Mouse (Mus musculus): Measurements from ENCODE around the gene Tmtc3. TPM values are rescaled to one million over a fixed set of nuclear protein-coding genes. Genes with fewer than 3 reads are reported as not detected.
"Not testable (repeated sequence)": the region's sequence is repeated elsewhere in the genome, so short reads cannot be mapped to it uniquely, and the experiment has no call there.

The Tmtc3 gene
- polyA plus RNA-seq, 1 experiment from 2014 or later = 4.9 TPM

DNA sequence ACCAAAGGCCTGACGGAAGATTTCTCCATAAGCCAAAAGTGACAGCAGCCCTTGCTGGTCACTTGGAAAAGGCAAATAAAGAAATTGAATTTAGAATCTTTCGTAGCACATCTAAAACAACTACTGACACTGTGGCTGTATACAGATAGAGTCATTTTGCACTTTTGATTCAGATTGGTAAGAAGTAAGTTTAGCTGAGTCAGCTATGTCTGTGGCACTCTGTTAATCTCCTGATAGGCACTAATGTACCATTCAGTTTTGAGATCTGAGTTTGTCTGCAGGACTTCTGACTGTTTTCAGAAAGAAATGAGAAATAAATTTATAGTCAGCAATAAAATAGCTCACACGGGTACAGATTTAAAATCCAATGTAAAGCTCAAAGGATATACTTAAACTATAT lies 7.6 kb downstream of the Tmtc3 start:
- Histone ChIP-seq H3K9ac (ENCODE audit: low read depth, low read length) (no peak overlapping the region), H3K9me3 (replicated peaks; ENCODE audit: control insufficient read depth, low read length) (no peaks in the 10 kb centered on the region), H3K36me3 (ENCODE audit: control insufficient read depth, insufficient read depth) (peaks cover 11% of the 10 kb centered on the region), H3K4me1 (ENCODE audit: control insufficient read depth, low read depth, low read length) (no peaks in the 10 kb centered on the region), H3K4me3 (ENCODE audit: low read depth, low read length) (no peak overlapping the region), H3K4me2 (ENCODE audit: low read depth, low read length) (no peak overlapping the region), H3K27me3 (ENCODE audit: control insufficient read depth, insufficient read depth, low read depth, low read length) (no peaks in the 10 kb centered on the region), H3K27ac (ENCODE audit: low read length) (no peak overlapping the region)
- ATAC-seq (ENCODE audit: low read depth) = no peak
- WGBS (ENCODE audit: insufficient replicate concordance) = 76% methylated on average over 3 of the region's 3 CpGs

DNA sequence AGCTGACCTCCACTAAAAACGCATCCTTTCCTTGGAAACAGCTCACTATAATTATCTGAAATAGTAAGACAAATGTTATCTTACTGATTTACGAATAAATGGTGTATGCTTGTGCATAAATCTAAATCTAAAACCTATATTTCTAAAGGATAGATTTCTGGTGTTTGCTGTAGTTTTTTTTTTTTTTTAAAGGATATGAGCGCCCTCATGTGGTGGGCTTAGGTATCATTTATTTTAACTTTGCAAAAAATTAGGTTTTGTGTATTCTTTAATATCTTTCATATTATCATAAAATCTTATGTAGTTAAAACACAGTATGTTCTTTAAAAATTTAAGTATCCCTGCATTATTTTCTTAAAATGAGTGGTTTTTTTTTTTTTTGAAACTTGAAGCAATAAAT lies 12.1 kb downstream of the Tmtc3 start:
- Histone ChIP-seq H3K4me1 (ENCODE audit: control insufficient read depth, low read depth, low read length) (no peaks in the 10 kb centered on the region), H3K9me3 (replicated peaks; ENCODE audit: control insufficient read depth, low read length) (no peaks in the 10 kb centered on the region), H3K9ac (ENCODE audit: low read depth, low read length) (no peak overlapping the region), H3K4me2 (ENCODE audit: low read depth, low read length) (no peak overlapping the region), H3K4me3 (ENCODE audit: low read depth, low read length) (no peak overlapping the region), H3K27ac (ENCODE audit: low read length) (no peak overlapping the region), H3K36me3 (ENCODE audit: control insufficient read depth, insufficient read depth) (peaks cover 17% of the 10 kb centered on the region), H3K27me3 (ENCODE audit: control insufficient read depth, insufficient read depth, low read depth, low read length) (no peaks in the 10 kb centered on the region)
- 43% methylated on average over 3 of the region's 3 CpGs for WGBS (ENCODE audit: insufficient replicate concordance)
- no peak for ATAC-seq (ENCODE audit: low read depth)

DNA sequence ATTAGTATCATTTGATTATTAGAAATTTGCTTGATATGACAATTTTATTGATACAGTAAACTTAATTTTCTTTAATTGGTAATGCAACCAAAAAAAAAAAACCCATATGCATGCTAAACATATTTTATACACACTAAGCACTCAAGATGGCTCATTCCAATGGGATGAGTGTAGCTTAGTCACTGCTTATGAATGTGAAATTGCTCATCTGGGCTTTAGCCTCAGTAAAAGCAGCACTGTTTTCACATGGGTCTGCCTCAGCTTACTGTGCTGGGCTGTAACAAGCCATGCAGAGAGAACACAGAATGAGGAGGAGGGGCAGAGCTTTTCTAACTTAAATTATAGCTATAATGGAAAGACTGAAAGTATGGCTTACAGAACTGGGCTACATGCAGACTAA lies 26.6 kb downstream of the Tmtc3 start:
- Histone ChIP-seq H3K36me3 (ENCODE audit: control insufficient read depth, insufficient read depth) (peaks cover 3% of the 10 kb centered on the region), H3K4me2 (ENCODE audit: low read depth, low read length) (no peak overlapping the region), H3K9me3 (replicated peaks; ENCODE audit: control insufficient read depth, low read length) (no peaks in the 10 kb centered on the region), H3K4me1 (ENCODE audit: control insufficient read depth, low read depth, low read length) (no peaks in the 10 kb centered on the region), H3K27ac (ENCODE audit: low read length) (no peak overlapping the region), H3K27me3 (ENCODE audit: control insufficient read depth, insufficient read depth, low read depth, low read length) (no peaks in the 10 kb centered on the region), H3K9ac (ENCODE audit: low read depth, low read length) (no peak overlapping the region), H3K4me3 (ENCODE audit: low read depth, low read length) (no peak overlapping the region)
- ATAC-seq (ENCODE audit: low read depth) = no peak

DNA sequence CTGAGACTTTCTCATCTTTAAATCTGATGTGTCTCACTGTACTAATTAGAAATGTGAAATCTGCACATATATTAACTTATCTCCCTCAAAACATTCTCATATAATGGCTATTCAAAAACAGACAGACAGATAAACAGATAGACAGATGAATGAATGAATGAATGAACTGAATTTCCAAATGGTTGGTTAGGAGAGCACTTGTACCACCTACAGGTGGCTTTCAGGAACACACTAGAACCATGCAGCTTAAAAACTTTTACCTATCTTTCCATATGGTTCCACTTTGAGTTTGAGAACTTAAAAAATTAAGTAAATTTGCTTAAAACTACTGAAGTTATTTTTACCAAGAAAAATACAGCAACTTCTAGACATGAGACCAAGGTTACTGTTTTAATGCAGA lies 37.8 kb downstream of the Tmtc3 start:
- no peak for ATAC-seq (ENCODE audit: low read depth)
- H3K27ac ChIP-seq (ENCODE audit: low read length) = no peak overlapping the region
- H3K9me3 ChIP-seq (replicated peaks; ENCODE audit: control insufficient read depth, low read length) = no peaks in the 10 kb centered on the region
- H3K9ac ChIP-seq (ENCODE audit: low read depth, low read length) = no peak overlapping the region
- no peak overlapping the region for H3K4me3 ChIP-seq (ENCODE audit: low read depth, low read length)
- no peak overlapping the region for H3K4me2 ChIP-seq (ENCODE audit: low read depth, low read length)
- H3K27me3 ChIP-seq (ENCODE audit: control insufficient read depth, insufficient read depth, low read depth, low read length) = no peaks in the 10 kb centered on the region
- peaks cover 10% of the 10 kb centered on the region for H3K36me3 ChIP-seq (ENCODE audit: control insufficient read depth, insufficient read depth)
- no peaks in the 10 kb centered on the region for H3K4me1 ChIP-seq (ENCODE audit: control insufficient read depth, low read depth, low read length)

DNA sequence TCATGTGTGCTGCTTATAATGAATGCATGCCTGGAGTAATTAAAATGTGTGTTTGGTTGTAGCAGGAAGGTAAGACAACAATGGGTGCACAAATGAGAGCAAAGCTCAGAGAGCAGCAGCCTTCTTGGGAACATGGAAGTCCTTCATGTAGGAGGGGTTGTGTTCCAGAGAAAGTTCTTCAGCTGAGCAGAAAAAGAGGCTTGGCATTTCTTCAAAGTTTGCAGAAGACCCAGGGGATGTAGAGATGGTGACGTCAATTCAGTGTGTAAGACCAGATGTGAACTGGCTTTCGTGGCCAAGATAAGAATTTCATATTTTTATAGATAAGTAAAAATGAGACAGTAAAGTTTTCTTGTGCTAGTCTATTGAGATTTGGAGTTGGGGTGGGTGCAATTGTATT lies 59.6 kb downstream of the Tmtc3 start:
- no peak for ATAC-seq (ENCODE audit: low read depth)
- Histone ChIP-seq H3K27ac (ENCODE audit: low read length) (no peak overlapping the region), H3K4me1 (ENCODE audit: control insufficient read depth, low read depth, low read length) (no peaks in the 10 kb centered on the region), H3K4me3 (ENCODE audit: low read depth, low read length) (no peak overlapping the region), H3K27me3 (ENCODE audit: control insufficient read depth, insufficient read depth, low read depth, low read length) (no peaks in the 10 kb centered on the region), H3K9ac (ENCODE audit: low read depth, low read length) (no peak overlapping the region), H3K9me3 (replicated peaks; ENCODE audit: control insufficient read depth, low read length) (no peaks in the 10 kb centered on the region), H3K36me3 (ENCODE audit: control insufficient read depth, insufficient read depth) (no peaks in the 10 kb centered on the region), H3K4me2 (ENCODE audit: low read depth, low read length) (no peak overlapping the region)
- WGBS (ENCODE audit: insufficient replicate concordance) = 61% methylated on average over 2 of the region's 2 CpGs

DNA sequence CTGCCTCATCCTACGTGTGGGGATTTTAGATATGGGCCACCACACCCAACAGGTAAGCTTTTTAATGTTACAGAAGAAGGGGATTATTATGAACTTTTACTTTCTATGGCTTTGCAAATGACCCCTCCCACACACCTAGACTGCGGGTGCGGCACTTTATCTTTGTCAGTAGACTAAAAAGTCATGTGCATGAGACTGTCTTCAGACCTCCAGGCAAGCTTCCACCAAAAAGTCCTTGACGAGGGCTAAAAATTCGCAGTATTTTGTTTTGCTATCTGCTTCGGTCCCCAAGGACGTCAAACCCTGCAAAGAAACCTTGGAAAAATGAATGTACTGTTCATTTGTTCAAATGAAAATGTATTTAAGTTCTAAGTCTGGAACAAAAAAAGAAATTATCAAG lies 71.6 kb downstream of the Tmtc3 start:
- H3K27ac ChIP-seq (ENCODE audit: low read length) = no peak overlapping the region
- H3K36me3 ChIP-seq (ENCODE audit: control insufficient read depth, insufficient read depth) = no peaks in the 10 kb centered on the region
- no peak for ATAC-seq (ENCODE audit: low read depth)
- H3K27me3 ChIP-seq (ENCODE audit: control insufficient read depth, insufficient read depth, low read depth, low read length) = no peaks in the 10 kb centered on the region
- H3K9ac ChIP-seq (ENCODE audit: low read depth, low read length) = no peak overlapping the region
- H3K4me2 ChIP-seq (ENCODE audit: low read depth, low read length) = no peak overlapping the region
- no peak overlapping the region for H3K4me3 ChIP-seq (ENCODE audit: low read depth, low read length)
- H3K4me1 ChIP-seq (ENCODE audit: control insufficient read depth, low read depth, low read length) = no peaks in the 10 kb centered on the region
- H3K9me3 ChIP-seq (replicated peaks; ENCODE audit: control insufficient read depth, low read length) = no peaks in the 10 kb centered on the region
- 61% methylated on average over 7 of the region's 7 CpGs for WGBS (ENCODE audit: insufficient replicate concordance)

DNA sequence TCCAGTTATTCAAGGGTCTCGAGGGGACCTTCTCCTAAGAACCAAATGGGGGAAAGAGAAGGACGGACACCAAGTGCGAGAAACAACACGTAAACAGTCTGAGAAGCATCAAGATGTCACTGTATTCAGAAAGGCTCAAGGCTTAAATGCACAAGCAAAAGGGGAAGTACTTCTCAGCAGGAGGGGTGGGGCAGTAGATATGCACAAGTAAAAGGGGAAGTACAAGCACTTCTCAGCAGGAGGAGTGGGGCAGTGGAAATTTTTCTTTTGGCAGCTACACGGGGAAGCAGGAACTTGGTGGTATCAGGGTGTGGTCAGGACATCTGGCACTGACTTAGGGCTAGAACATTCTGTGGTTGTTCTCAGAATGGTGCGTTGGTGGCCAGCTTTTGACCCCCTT lies 84.8 kb downstream of the Tmtc3 start:
- not testable (repeated sequence) for H3K4me3 ChIP-seq (ENCODE audit: low read depth, low read length); H3K27me3 ChIP-seq (ENCODE audit: control insufficient read depth, insufficient read depth, low read depth, low read length); H3K36me3 ChIP-seq (ENCODE audit: control insufficient read depth, insufficient read depth); H3K9ac ChIP-seq (ENCODE audit: low read depth, low read length); H3K4me2 ChIP-seq (ENCODE audit: low read depth, low read length); H3K9me3 ChIP-seq (replicated peaks; ENCODE audit: control insufficient read depth, low read length); H3K27ac ChIP-seq (ENCODE audit: low read length); H3K4me1 ChIP-seq (ENCODE audit: control insufficient read depth, low read depth, low read length); ATAC-seq (ENCODE audit: low read depth)
- WGBS (ENCODE audit: insufficient replicate concordance) = 63% methylated on average over 6 of the region's 6 CpGs

Other genes with a start within 250 kb of the Tmtc3 start
- gene Gm4301, start 151.7 kb downstream of the Tmtc3 start, polyA plus RNA-seq (2015; fragmentation: Nextera tagmentation; extraction: Ambion mirVana) = not detected in 2 replicates
- gene Gm4302, start 146.5 kb downstream of the Tmtc3 start, polyA plus RNA-seq (2015; fragmentation: Nextera tagmentation; extraction: Ambion mirVana) = not detected in 2 replicates
- gene Gm4303, start 141.4 kb downstream of the Tmtc3 start, polyA plus RNA-seq (2015; fragmentation: Nextera tagmentation; extraction: Ambion mirVana) = not detected in 2 replicates
- gene Gm4305, start 136.3 kb downstream of the Tmtc3 start, polyA plus RNA-seq (2015; fragmentation: Nextera tagmentation; extraction: Ambion mirVana) = not detected in 2 replicates
- gene Gm4307, start 126.0 kb downstream of the Tmtc3 start, polyA plus RNA-seq (2015; fragmentation: Nextera tagmentation; extraction: Ambion mirVana) = not detected in 2 replicates
- gene Gm4312, start 104.8 kb downstream of the Tmtc3 start, polyA plus RNA-seq (2015; fragmentation: Nextera tagmentation; extraction: Ambion mirVana) = not detected in 2 replicates
- gene Cep290, start 208 bp upstream of the Tmtc3 start, polyA plus RNA-seq (2015; fragmentation: Nextera tagmentation; extraction: Ambion mirVana) = 2.3 and 2.9 TPM in 2 replicates
- 13.2 and 14.2 TPM in 2 replicates for gene 4930430F08Rik, start 103.1 kb upstream of the Tmtc3 start, polyA plus RNA-seq (2015; fragmentation: Nextera tagmentation; extraction: Ambion mirVana)
- not detected in 2 replicates for gene 1700017N19Rik, start 103.1 kb upstream of the Tmtc3 start, polyA plus RNA-seq (2015; fragmentation: Nextera tagmentation; extraction: Ambion mirVana)

Measured in liver, embryonic 16.5 days (tissue).